Mouse (Mus musculus): Measurements from ENCODE around the gene Vmn2r4.
"Not testable (repeated sequence)": the region's sequence is repeated elsewhere in the genome, so short reads cannot be mapped to it uniquely, and the experiment has no call there.

Gene Vmn2r4

GRCm38 (mm10) chr3:64415268-64415667 lies at the start of gene Vmn2r4:
Gene Vmn2r4 (minus strand): TSS chr3:64415368.
- DNase-seq (ENCODE audit: low read depth, low spot score): not testable (repeated sequence)

- not testable (repeated sequence) for DNase-seq (ENCODE audit: low read depth, low spot score)
Measured at GRCm38 (mm10) chr3:64434261-64434660, 19.1 kb upstream of the Vmn2r4 start.

- not testable (repeated sequence) for DNase-seq (ENCODE audit: low read depth, low spot score)
Measured at GRCm38 (mm10) chr3:64428117-64428798, 13.1 kb upstream of the Vmn2r4 start.

GRCm38 (mm10) chr3:64422141-64422540 lies 7.0 kb upstream of the Vmn2r4 start:
- DNase-seq (ENCODE audit: low read depth, low spot score): not testable (repeated sequence)

- not testable (repeated sequence) for DNase-seq (ENCODE audit: low read depth, low spot score)
Measured at GRCm38 (mm10) chr3:64417477-64417876, 2.3 kb upstream of the Vmn2r4 start.

GRCm38 (mm10) chr3:64414253-64414652 lies 915 bp downstream of the Vmn2r4 start:
- not testable (repeated sequence) for DNase-seq (ENCODE audit: low read depth, low spot score)

GRCm38 (mm10) chr3:64359286-64360035 lies 55.7 kb downstream of the Vmn2r4 start:
- DNase-seq (ENCODE audit: low read depth, low spot score): no peak

Measured in A20 (cell line).